Mouse (Mus musculus) thymus, postnatal 14 days (tissue): Measurements from ENCODE around the gene Gm10053.
"Not testable (repeated sequence)": the region's sequence is repeated elsewhere in the genome, so short reads cannot be mapped to it uniquely, and the experiment has no call there.

Experiments used
- DNase-seq: peaks from one replicate; pipeline ENCODE4 v3.0.0; 2021

The Gm10053 gene

GRCm38 (mm10) chr19:24875129-24875870 is at the start of gene Gm10053:
TSS of gene Gm10053 (plus strand) at chr19:24875686.
- DNase-seq: not testable (repeated sequence)

- no peak for DNase-seq
Observed at GRCm38 (mm10) chr19:24842080-24842479, 33.4 kb upstream of the Gm10053 start.

GRCm38 (mm10) chr19:24845007-24845546 is 30.4 kb upstream of the Gm10053 start:
- no peak for DNase-seq

- no peak for DNase-seq
Observed at GRCm38 (mm10) chr19:24848345-24848744, 27.1 kb upstream of the Gm10053 start.

- no peak for DNase-seq
Observed at GRCm38 (mm10) chr19:24848844-24849243, 26.6 kb upstream of the Gm10053 start.

GRCm38 (mm10) chr19:24851456-24852315 is 23.8 kb upstream of the Gm10053 start:
- no peak for DNase-seq

GRCm38 (mm10) chr19:24861276-24861611 is 14.2 kb upstream of the Gm10053 start:
- no peak for DNase-seq

GRCm38 (mm10) chr19:24861612-24862451 is 13.7 kb upstream of the Gm10053 start, which contains the start of gene Pgm5:
TSS of gene Pgm5 (minus strand) at chr19:24861855.
- no peak for DNase-seq

- no peak for DNase-seq
Observed at GRCm38 (mm10) chr19:24865436-24865835, 10.1 kb upstream of the Gm10053 start.

- peak; percentile 51 for DNase-seq
Observed at GRCm38 (mm10) chr19:24871037-24871635, 4.3 kb upstream of the Gm10053 start.

GRCm38 (mm10) chr19:24873873-24874272 is 1.6 kb upstream of the Gm10053 start:
- DNase-seq: no peak

- no peak for DNase-seq
Observed at GRCm38 (mm10) chr19:24881237-24881636, 5.8 kb downstream of the Gm10053 start.

- DNase-seq: peak; percentile 42
Observed at GRCm38 (mm10) chr19:24885504-24885903, 10.0 kb downstream of the Gm10053 start.

- no peak for DNase-seq
Observed at GRCm38 (mm10) chr19:24886888-24887287, 11.4 kb downstream of the Gm10053 start.

GRCm38 (mm10) chr19:24896536-24896935 is 21.1 kb downstream of the Gm10053 start:
- DNase-seq: no peak

GRCm38 (mm10) chr19:24897006-24897895 is 21.8 kb downstream of the Gm10053 start:
- no peak for DNase-seq

GRCm38 (mm10) chr19:24897896-24898736 is 22.6 kb downstream of the Gm10053 start:
- DNase-seq: no peak

- DNase-seq: no peak
Observed at GRCm38 (mm10) chr19:24898737-24899577, 23.5 kb downstream of the Gm10053 start.
